Mouse (Mus musculus) liver, embryonic 15.5 days (tissue): ENCODE measurements at regions not wholly inside any gene's neighbourhood (a gene's known extent, or its start where the extent isn't known, plus 50 kb on each side); places are given as distances from the start of the nearest gene placed in this dataset.

ENCODE experiments used
- ATAC-seq: fragments of 200-750 bp; cut with Nextera tagmentation; 2 replicates; pipeline ENCODE4 v1.8.0; 2017; ENCODE audit warnings: moderate number of reproducible peaks, mild to moderate bottlenecking, moderate library complexity; ENCODE audit not compliant: insufficient read depth
- H3K27ac ChIP-seq: fragments of 300-500 bp; sonication (generic); replicated peaks from 2 replicates; pipeline ENCODE4 v1.5.1; 2015; ENCODE audit warnings: mild to moderate bottlenecking, inconsistent platforms
- H3K27me3 ChIP-seq: fragments of 300-500 bp; sonication (generic); 2 replicates; pipeline ENCODE4 v1.6.1; 2015; ENCODE audit warnings: mild to moderate bottlenecking, inconsistent platforms
- H3K36me3 ChIP-seq: fragments of 300-500 bp; sonication (generic); replicated peaks from 2 replicates; pipeline ENCODE4 v1.6.1; 2015; ENCODE audit warnings: moderate library complexity, mild to moderate bottlenecking, inconsistent platforms
- H3K4me1 ChIP-seq: fragments of 300-500 bp; sonication (generic); replicated peaks from 2 replicates; pipeline ENCODE4 v1.6.1; 2015; ENCODE audit warnings: inconsistent platforms
- H3K4me2 ChIP-seq: fragments of 300-500 bp; sonication (generic); 2 replicates; pipeline ENCODE4 v1.6.1; 2015; ENCODE audit warnings: moderate library complexity, mild to moderate bottlenecking, inconsistent platforms
- H3K4me3 ChIP-seq: fragments of 300-500 bp; sonication (generic); replicated peaks from 2 replicates; pipeline ENCODE4 v1.5.1; 2015; ENCODE audit warnings: mild to moderate bottlenecking, inconsistent platforms
- H3K9ac ChIP-seq: fragments of 300-500 bp; sonication (generic); 2 replicates; pipeline ENCODE4 v1.6.1; 2015; ENCODE audit warnings: moderate library complexity, mild to moderate bottlenecking, inconsistent platforms
- H3K9me3 ChIP-seq: fragments of 300-500 bp; sonication (generic); replicated peaks from 2 replicates; pipeline ENCODE4 v1.6.1; 2016; ENCODE audit warnings: inconsistent platforms
- WGBS: fragments of 180-500 bp; shearing (Covaris S2); methylation state at CpG from one replicate; pipeline ENCODE4 v1.1.7; 2015; ENCODE audit warnings: mixed read lengths; ENCODE audit not compliant: insufficient replicate concordance; 5-methylcytosine and 5-hydroxymethylcytosine counted together

GRCm38 (mm10) chr4:54045258-54046029 is 219.6 kb downstream of the Tmem38b start:
- no peaks in the 10 kb centered on the region for H3K36me3 ChIP-seq
- H3K9ac ChIP-seq, result no peak overlapping the region
- ATAC-seq, result no peak
- H3K9me3 ChIP-seq, result no peaks in the 10 kb centered on the region
- no peak overlapping the region for H3K4me2 ChIP-seq
- no peak overlapping the region for H3K4me3 ChIP-seq
- 51% methylated on average over 14 of the region's 14 CpGs for WGBS
- H3K27ac ChIP-seq, result no peak overlapping the region
- no peaks in the 10 kb centered on the region for H3K27me3 ChIP-seq
- H3K4me1 ChIP-seq, result no peaks in the 10 kb centered on the region

DNA sequence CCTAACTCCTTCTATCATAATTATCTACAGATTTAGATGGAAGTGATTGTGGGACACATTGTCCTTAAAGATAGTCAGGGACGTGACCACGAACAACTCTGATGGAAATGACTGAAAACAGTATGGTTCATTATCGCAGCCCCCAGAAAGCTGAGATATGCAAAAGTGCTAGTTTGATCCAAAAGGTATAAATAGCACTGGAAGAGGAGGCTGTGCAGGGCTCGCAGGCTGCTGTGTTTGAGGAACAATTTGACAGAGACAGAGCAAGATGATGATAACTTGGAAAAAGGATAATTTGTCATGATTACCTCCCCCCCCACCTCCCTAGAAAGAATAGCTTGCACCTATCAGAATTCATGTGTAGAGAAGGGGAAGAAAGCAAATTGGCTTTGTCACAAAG is 238.5 kb downstream of the Tmem38b start:
- Histone ChIP-seq H3K27me3 (no peaks in the 10 kb centered on the region), H3K4me1 (no peaks in the 10 kb centered on the region), H3K9ac (no peak overlapping the region), H3K9me3 (no peaks in the 10 kb centered on the region), H3K27ac (no peak overlapping the region), H3K4me3 (no peak overlapping the region), H3K36me3 (no peaks in the 10 kb centered on the region), H3K4me2 (no peak overlapping the region)
- 42% methylated on average over 4 of the region's 4 CpGs for WGBS
- no peak for ATAC-seq

DNA sequence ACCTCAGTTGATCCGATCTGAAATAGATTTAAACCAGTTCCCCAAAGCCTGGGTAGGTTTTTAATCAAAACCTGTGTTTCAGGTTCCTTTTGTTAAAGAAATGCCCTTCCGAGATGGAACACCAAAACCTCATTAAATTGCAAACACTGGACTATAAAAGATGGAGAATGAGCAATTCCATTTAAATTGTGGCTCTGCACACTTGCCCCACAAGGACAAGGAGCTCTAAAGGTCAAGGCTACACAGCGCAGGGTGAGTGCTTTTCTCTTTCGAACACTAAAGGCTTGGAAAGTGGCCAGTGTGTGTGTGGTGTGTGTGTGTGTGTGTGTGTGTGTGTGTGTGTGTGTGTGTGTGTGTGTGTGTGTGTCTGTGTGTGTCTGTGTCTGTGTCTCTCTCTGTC is 246.1 kb downstream of the Tmem38b start:
- WGBS, result 58% methylated on average over 4 of the region's 4 CpGs
- Histone ChIP-seq H3K27me3 (no peaks in the 10 kb centered on the region), H3K36me3 (no peaks in the 10 kb centered on the region), H3K4me3 (no peak overlapping the region), H3K4me1 (no peaks in the 10 kb centered on the region), H3K27ac (no peak overlapping the region), H3K9ac (no peak overlapping the region), H3K9me3 (no peaks in the 10 kb centered on the region; the same call in 1 of the 2 replicates), H3K4me2 (no peak overlapping the region)
- no peak for ATAC-seq

GRCm38 (mm10) chr4:54072482-54072881 is 246.6 kb downstream of the Tmem38b start:
- no peaks in the 10 kb centered on the region; the same call in 1 of the 2 replicates for H3K9me3 ChIP-seq
- H3K9ac ChIP-seq, result no peak overlapping the region
- ATAC-seq, result no peak
- H3K4me2 ChIP-seq, result no peak overlapping the region
- no peak overlapping the region for H3K27ac ChIP-seq
- H3K27me3 ChIP-seq, result no peaks in the 10 kb centered on the region
- H3K4me3 ChIP-seq, result no peak overlapping the region
- H3K4me1 ChIP-seq, result no peaks in the 10 kb centered on the region
- no peaks in the 10 kb centered on the region for H3K36me3 ChIP-seq
- WGBS, result 52% methylated on average over 3 of the region's 3 CpGs

- Histone ChIP-seq H3K27ac (no peak overlapping the region), H3K27me3 (no peaks in the 10 kb centered on the region), H3K4me3 (no peak overlapping the region), H3K36me3 (no peaks in the 10 kb centered on the region), H3K4me1 (no peaks in the 10 kb centered on the region), H3K9me3 (no peaks in the 10 kb centered on the region; the same call in 1 of the 2 replicates), H3K9ac (no peak overlapping the region), H3K4me2 (no peak overlapping the region)
- 31% methylated on average over 10 of the region's 10 CpGs for WGBS
- ATAC-seq, result no peak
These were observed 247.1 kb downstream of the Tmem38b start for GRCm38 (mm10) chr4:54072932-54073331.

GRCm38 (mm10) chr4:54073483-54073882 is 247.6 kb downstream of the Tmem38b start:
- no peak overlapping the region for H3K4me2 ChIP-seq
- no peaks in the 10 kb centered on the region for H3K36me3 ChIP-seq
- WGBS, result 75% methylated on average over 7 of the region's 7 CpGs
- no peak overlapping the region for H3K4me3 ChIP-seq
- no peaks in the 10 kb centered on the region for H3K4me1 ChIP-seq
- no peak for ATAC-seq
- H3K27ac ChIP-seq, result no peak overlapping the region
- no peak overlapping the region for H3K9ac ChIP-seq
- H3K9me3 ChIP-seq, result no peaks in the 10 kb centered on the region; the same call in 1 of the 2 replicates
- no peaks in the 10 kb centered on the region for H3K27me3 ChIP-seq

DNA sequence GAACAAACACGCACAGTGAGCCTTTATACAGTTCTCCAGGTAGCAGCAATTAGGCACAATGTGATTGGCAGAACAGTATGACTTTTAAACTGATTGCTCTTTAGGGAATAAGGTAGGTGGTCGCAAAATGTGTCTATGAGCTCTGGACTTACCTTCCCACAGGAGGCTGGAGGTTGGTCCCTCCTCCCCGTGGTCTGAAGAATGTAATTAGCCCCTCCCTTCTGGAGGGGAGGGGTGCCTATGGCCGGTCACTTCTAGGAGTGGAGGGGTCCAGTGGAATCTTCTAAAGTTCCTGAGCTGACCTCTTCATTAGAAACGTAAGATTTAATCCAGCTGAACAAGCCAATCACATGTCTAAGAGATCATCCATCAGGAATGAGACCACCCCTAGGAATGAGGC is 248.4 kb downstream of the Tmem38b start:
- H3K4me1 ChIP-seq, result no peaks in the 10 kb centered on the region
- H3K9me3 ChIP-seq, result no peaks in the 10 kb centered on the region; the same call in 1 of the 2 replicates
- no peaks in the 10 kb centered on the region for H3K27me3 ChIP-seq
- H3K36me3 ChIP-seq, result no peaks in the 10 kb centered on the region
- ATAC-seq, result no peak
- no peak overlapping the region for H3K4me3 ChIP-seq
- 45% methylated on average over 5 of the region's 5 CpGs for WGBS
- no peak overlapping the region for H3K4me2 ChIP-seq
- no peak overlapping the region for H3K9ac ChIP-seq
- H3K27ac ChIP-seq, result no peak overlapping the region

DNA sequence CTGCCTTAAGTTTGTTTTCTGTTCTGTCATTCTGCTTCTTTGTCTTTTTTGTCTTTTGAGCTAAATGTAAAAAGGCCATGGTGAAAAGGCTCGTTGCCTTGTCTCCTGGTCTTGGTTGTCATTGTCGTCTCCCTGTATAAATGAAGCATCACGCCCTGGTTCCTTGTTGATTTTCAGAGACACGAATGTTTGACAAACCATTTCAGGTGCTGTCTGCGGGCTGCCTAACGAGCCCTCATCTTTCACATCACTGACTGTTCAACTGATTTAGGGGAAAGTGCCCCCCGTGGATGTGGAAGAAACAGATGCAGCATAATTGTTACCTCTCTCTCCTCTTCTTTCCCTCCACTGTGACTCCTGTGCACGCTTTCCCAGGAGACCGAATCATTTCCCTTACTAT is 254.7 kb downstream of the Tmem38b start:
- WGBS, result 58% methylated on average over 9 of the region's 9 CpGs
- H3K4me3 ChIP-seq, result no peak overlapping the region
- no peak for ATAC-seq

DNA sequence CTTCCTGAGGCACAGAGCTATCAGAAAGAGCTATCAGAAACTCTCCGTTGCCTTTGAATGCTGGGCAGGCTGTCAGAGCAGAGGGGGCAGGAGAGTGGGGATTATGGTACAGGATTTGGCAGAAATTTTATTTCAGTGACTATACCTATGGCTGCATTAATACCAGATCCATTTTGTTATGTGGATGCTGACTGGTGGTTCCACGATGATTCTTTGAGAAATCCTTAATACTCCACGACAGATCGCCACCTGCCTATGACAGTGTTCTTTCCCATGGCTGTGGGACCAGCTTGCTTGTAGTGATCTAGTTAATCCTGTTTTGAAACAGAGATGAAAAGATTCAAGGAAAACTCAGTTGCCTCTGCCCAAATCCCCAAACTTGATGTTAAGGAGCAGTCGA is 255.6 kb downstream of the Tmem38b start:
- no peaks in the 10 kb centered on the region for H3K36me3 ChIP-seq
- no peak overlapping the region for H3K4me2 ChIP-seq
- no peak overlapping the region for H3K4me3 ChIP-seq
- H3K4me1 ChIP-seq, result no peaks in the 10 kb centered on the region
- H3K9me3 ChIP-seq, result no peaks in the 10 kb centered on the region
- H3K9ac ChIP-seq, result no peak overlapping the region
- no peak for ATAC-seq
- no peaks in the 10 kb centered on the region for H3K27me3 ChIP-seq
- H3K27ac ChIP-seq, result no peak overlapping the region
- WGBS, result 66% methylated on average over 5 of the region's 5 CpGs

More for the DNA sequence above, 254.7 kb downstream of the Tmem38b start:
- H3K4me2 ChIP-seq, result no peak overlapping the region
- H3K27ac ChIP-seq, result no peak overlapping the region
- H3K36me3 ChIP-seq, result no peaks in the 10 kb centered on the region
- H3K9me3 ChIP-seq, result no peaks in the 10 kb centered on the region
- no peak overlapping the region for H3K9ac ChIP-seq
- H3K4me1 ChIP-seq, result no peaks in the 10 kb centered on the region
- H3K27me3 ChIP-seq, result no peaks in the 10 kb centered on the region

DNA sequence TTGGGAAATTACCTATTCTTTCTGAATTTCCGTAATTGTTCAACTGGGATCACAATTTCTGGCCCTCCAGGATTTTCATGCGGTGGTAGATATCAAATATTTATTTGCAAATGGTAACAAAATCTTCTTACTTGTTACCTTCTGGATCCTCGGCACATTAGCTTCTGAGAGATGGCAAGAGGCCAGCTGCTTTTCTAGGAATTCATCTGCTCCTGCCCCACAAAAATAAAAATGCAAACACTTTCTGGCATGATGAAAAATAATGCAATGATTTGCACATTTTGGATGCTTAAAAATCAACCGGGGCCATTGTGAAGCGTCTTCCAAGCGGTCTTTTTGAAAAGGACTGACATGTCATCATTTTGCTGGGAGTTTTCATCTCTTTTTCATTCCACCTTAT is 258.9 kb downstream of the Tmem38b start:
- H3K9ac ChIP-seq, result no peak overlapping the region
- no peaks in the 10 kb centered on the region for H3K9me3 ChIP-seq
- no peaks in the 10 kb centered on the region for H3K4me1 ChIP-seq
- no peak overlapping the region for H3K4me3 ChIP-seq
- H3K27ac ChIP-seq, result no peak overlapping the region
- no peaks in the 10 kb centered on the region for H3K36me3 ChIP-seq
- 76% methylated on average over 6 of the region's 6 CpGs for WGBS
- no peak for ATAC-seq
- no peaks in the 10 kb centered on the region for H3K27me3 ChIP-seq
- H3K4me2 ChIP-seq, result no peak overlapping the region

DNA sequence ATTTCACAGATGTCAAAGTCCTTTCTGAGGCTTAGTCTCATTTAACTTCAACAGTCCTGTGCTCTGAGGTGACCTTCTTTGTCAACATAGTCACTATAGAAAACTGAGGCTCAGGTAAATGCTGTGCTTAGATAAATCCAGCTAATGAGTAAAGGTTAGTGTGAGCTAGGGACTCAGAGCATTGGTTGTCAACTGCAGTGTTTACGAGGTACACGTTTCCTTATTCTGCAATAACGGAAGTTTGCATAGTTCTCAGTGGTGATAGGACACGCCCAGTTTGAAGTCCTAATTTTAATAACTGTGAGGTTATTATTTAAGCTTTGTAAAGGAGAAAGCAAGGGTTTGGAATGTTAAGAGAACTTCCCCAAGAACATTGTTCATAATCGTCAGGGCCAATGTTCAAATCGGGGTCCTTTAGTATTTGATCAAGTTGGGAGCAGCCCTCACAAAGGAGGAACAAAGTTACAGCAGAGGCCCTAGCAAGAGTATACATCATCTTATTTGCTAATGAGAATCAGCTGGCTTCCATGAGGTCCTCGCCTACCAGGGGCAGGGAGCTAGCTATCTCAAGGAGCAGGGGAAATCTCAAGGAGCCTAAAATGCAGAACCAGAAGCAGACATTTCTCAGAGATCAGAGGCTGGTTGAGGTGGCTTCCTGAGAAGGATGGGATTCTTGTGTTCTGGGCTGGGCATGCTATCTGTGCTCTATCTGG is 268.6 kb downstream of the Tmem38b start:
- H3K4me3 ChIP-seq, result no peak overlapping the region
- no peak overlapping the region for H3K4me2 ChIP-seq
- H3K4me1 ChIP-seq, result no peaks in the 10 kb centered on the region
- no peaks in the 10 kb centered on the region for H3K9me3 ChIP-seq
- no peak overlapping the region for H3K9ac ChIP-seq
- H3K27ac ChIP-seq, result no peak overlapping the region
- no peak for ATAC-seq
- WGBS, result 51% methylated on average over 7 of the region's 7 CpGs
- H3K27me3 ChIP-seq, result no peaks in the 10 kb centered on the region
- no peaks in the 10 kb centered on the region for H3K36me3 ChIP-seq
